Mouse (Mus musculus) Patski (cell line): ENCODE results near the gene Fgfr2. TPM values are rescaled to one million over a fixed set of nuclear protein-coding genes. Genes with fewer than 3 reads are reported as not detected.

Source experiments
- ATAC-seq: fragments of 100-300 bp; one replicate; pipeline ENCODE4 v1.8.0; 2021
- CTCF ChIA-PET: fragments of 350-600 bp; sonication (Branson Sonifier 250); formaldehyde crosslinking; loops from one replicate; lab custom pipeline; 2022; ENCODE audit warnings: inconsistent platforms; lab: Charles Lee
- POLR2A ChIA-PET: fragments of 350-600 bp; sonication (Branson Sonifier 250); formaldehyde crosslinking; loops from one replicate; lab custom pipeline; 2022; ENCODE audit warnings: antibody characterized with exemption, inconsistent platforms; lab: Charles Lee
- DNase-seq: peaks from one replicate; pipeline ENCODE4 v3.0.0-alpha.2; 2011; ENCODE audit warnings: low read depth, low spot score
- H3K27me3 ChIP-seq: fragments of 371-371 bp; one replicate; pipeline ENCODE4 v1.5.1; 2021
- CTCF ChIP-seq: fragments of 100-300 bp; IDR thresholded peaks from one replicate; pipeline ENCODE4 v1.5.1; 2021
- in situ Hi-C: fragments of 300-500 bp; cut with MboI; formaldehyde crosslinking; loops from 3 replicates; pipeline ENCODE4 v1.11.1; 2018; ENCODE audit warnings: low pct_unique_long_range_greater_than_20kb, mixed read lengths
- polyA plus RNA-seq: library from polyadenylated mRNA; unstranded; gene quantifications from one replicate; pipeline ENCODE4 v1.2.3, GENCODE M21; 2021

The Fgfr2 gene
- polyA plus RNA-seq, 1 experiment from 2014 or later: 48.8 TPM

DNA sequence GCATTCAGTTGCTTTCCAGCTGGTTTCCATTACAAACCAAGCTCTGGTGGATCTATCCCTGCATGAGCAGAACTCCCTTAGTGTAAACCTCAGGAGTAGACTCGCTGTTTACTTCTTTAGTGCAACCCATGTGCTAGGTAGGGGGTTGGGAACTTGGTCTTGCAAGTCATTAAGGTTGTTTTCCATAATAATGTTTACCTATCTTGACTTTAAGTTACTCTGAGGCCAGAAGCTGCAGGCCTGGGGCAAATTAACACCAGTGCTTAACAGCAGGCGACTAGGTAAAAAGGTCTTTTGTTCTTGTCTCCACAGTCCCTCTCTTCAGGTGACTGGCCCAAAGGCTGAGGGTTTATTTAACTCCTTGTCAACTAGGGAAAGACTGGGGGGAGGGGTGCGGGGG lies 1108.0 kb downstream of the Fgfr2 start:
- in situ Hi-C loops: no loop called here
- no peaks in the 10 kb centered on the region for H3K27me3 ChIP-seq
- TF ChIP-seq CTCF: no peak
- ChIA-PET POLR2A (no interaction called here), CTCF (no interaction called here)
- ATAC-seq: no peak
- DNase-seq: no peak

DNA sequence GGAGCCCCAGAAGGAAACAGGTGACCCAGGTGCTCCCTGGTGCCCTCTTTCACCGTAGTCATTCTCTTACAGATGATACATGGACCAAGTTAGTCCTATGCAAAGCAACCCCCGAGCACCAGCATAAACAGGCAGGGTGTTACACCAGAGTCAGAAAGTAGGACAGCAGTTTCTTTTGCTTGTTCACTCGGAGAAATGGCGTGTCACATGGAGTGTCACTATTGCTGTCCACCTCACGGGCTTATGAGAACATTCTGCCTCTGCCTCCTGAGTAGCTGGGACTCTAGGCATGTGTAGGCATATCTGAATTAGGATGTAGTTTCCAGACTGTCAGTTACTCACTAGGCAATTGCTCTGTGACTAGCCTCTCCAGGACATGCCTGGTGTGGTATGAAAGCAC lies 1109.2 kb downstream of the Fgfr2 start:
- ChIA-PET POLR2A (no interaction called here), CTCF (interaction anchor here (1.4 kb wide), 1 partner anchor 11 kb away, joined by 3 read pairs; no protein-coding TSS in a partner anchor)
- in situ Hi-C loops: no loop called here
- ATAC-seq (no peak), DNase-seq (no peak)
- no peak for TF ChIP-seq CTCF
- H3K27me3 ChIP-seq: no peaks in the 10 kb centered on the region

DNA sequence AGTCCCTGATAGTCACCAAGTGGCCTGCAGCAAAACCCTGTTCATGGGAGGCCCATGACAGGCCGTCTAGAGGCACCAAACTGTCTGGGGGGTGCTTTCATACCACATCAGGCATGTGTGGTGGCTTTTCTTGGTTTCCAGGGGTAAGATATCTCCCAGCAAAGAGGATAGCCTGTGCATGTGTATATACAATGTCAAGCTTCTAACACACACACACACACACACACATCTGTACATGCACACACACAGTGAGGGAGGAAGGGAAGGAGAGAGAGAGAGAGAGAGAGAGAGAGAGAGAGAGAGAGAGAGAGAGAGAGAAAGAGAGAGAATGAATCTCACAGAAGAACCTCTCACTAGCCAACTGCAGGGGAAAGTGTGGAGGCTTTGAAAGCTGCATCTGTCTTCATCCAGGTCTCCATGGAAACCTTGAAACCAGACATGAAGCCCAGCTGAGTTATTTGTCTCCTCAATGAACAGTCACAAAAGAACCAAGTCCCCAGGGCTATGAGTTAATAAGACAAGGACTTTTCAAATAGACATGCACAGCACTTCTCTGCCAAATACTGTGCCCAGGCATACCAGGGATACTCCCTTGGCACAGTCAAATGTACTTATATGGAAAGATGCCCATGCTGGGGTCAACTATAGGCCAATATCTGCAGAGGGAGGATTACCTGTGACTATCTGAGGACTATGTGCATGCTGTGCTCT lies 1110.0 kb downstream of the Fgfr2 start:
- POLR2A ChIA-PET: no interaction called here
- H3K27me3 ChIP-seq: no peaks in the 10 kb centered on the region
- no peak for TF ChIP-seq CTCF
- DNase-seq (no peak), ATAC-seq (no peak)
- in situ Hi-C loops: no loop called here
- CTCF ChIA-PET: interaction anchor here (1.4 kb wide), 1 partner anchor 10 kb away, joined by 3 read pairs; no protein-coding TSS in a partner anchor

DNA sequence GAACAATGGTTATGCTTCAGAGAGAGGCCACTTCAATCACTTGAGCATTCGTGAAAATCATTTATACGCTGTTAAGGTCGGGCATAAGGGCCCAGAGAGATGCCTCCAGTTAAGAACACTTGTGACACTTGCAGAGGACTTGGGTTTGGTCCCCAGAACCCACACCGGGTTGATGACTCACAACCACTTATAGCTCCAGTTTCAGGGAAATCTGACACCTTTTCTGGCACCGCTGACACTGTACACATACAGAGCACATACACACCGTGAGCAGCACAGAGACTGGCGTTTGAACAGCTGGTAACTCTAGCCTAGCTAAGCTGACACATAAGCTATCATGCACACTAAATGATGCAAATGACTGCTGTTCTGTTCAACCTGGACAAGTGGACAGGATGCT lies 1114.1 kb downstream of the Fgfr2 start:
- no peaks in the 10 kb centered on the region for H3K27me3 ChIP-seq
- in situ Hi-C loops: no loop called here
- no peak for DNase-seq
- ChIA-PET POLR2A (no interaction called here), CTCF (no interaction called here)
- no peak for ATAC-seq
- no peak for TF ChIP-seq CTCF

DNA sequence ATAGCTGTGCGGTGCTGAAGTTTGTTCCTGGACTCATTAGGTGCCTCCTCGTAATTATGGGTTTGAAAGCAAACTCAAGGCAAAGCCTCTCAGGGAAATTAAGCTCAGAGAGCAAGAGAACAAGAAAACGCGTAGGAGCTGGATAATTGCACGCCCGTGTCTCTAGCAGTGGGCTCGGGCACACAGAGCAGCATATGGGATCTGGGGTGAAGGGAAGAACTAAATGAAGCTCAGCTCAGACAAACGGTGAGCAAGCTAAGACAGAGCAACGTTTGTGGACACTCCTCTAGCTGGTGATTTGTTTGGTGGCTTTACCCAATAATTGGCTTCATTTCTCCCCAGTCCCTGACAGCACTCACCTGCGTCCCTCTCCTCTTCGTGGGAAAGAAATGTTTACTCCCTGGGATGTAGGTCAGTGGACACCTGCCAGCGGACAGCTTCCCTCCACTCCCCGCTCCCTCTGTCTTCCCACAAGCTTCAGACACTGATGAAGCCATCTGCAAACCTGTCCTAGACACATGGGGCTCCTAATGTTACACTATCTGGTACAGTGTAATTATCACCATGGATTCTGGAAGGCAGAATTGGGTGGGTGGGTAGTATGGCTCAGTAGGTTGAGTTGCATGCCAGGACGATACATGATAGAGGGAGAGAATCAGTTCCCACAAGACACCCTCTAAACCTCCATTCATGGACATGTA lies 1117.0 kb downstream of the Fgfr2 start:
- ATAC-seq: no peak
- CTCF ChIA-PET: no interaction called here
- TF ChIP-seq CTCF: no peak
- POLR2A ChIA-PET: no interaction called here
- in situ Hi-C loops: no loop called here
- no peaks in the 10 kb centered on the region for H3K27me3 ChIP-seq
- DNase-seq: no peak

GRCm38 (mm10) chr7:131992873-131993272 lies 1130.3 kb downstream of the Fgfr2 start:
- ATAC-seq (no peak), DNase-seq (no peak)
- H3K27me3 ChIP-seq: no peaks in the 10 kb centered on the region
- ChIA-PET POLR2A (no interaction called here), CTCF (no interaction called here)
- in situ Hi-C loops: no loop called here
- TF ChIP-seq CTCF: no peak

- CTCF ChIA-PET: no interaction called here
- POLR2A ChIA-PET: no interaction called here
- no peaks in the 10 kb centered on the region for H3K27me3 ChIP-seq
- no peak for ATAC-seq
- in situ Hi-C loops: no loop called here
- TF ChIP-seq CTCF: no peak
- no peak for DNase-seq
Observed at GRCm38 (mm10) chr7:131992226-131992625, 1130.9 kb downstream of the Fgfr2 start.

GRCm38 (mm10) chr7:131989056-131989455 lies 1134.1 kb downstream of the Fgfr2 start:
- CTCF ChIA-PET: no interaction called here
- POLR2A ChIA-PET: no interaction called here
- in situ Hi-C loops: no loop called here
- DNase-seq (no peak), ATAC-seq (no peak)
- no peaks in the 10 kb centered on the region for H3K27me3 ChIP-seq
- TF ChIP-seq CTCF: no peak

DNA sequence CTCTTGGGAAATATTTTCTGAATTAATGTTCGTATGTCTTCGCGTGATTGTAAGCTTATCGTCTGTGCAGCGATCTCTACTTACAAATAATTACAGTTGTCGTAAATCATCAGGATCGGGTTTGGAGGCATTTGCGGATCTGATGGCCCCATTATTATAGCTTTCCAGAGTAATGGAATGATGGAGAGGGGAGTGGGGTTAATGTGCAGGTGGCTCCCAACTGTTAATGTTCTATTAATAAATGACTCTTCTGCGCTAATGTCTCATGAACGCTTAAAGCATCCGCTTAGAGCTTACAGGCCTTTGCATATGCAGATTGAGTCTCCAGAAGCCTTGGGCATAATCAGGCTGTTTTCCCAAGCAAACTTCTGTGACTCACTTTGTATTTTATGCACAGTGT lies 1144.5 kb downstream of the Fgfr2 start:
- TF ChIP-seq CTCF: no peak
- no peak for DNase-seq
- CTCF ChIA-PET: no interaction called here
- ATAC-seq: no peak
- H3K27me3 ChIP-seq: no peaks in the 10 kb centered on the region
- in situ Hi-C loops: no loop called here
- POLR2A ChIA-PET: interaction anchor here (0.6 kb wide), 1 partner anchor 313 kb away, joined by 5 read pairs; no protein-coding TSS in a partner anchor

DNA sequence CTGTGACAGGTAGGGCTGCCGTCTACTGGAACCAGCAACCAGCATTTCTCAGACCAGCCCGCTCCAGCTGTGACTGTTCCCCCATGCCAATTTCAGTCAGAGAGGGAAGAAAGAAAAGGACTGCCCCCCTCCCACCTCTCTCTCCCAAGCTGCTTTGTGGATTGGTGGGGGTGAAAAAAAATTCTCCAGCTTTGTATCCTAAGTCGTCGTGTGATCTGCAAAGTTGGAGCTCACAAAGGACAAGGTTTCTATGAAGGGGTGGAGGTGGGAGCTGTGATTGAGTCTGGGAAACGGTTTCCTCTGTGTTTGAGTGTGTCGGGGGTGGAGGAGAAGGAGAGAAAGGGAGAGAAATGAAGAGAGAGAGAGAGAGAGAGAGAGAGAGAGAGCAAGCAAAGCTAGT lies 1147.3 kb downstream of the Fgfr2 start:
- POLR2A ChIA-PET: no interaction called here
- no peak for ATAC-seq
- DNase-seq: no peak
- peaks cover 1% of the 10 kb centered on the region for H3K27me3 ChIP-seq
- CTCF ChIA-PET: no interaction called here
- TF ChIP-seq CTCF: no peak
- in situ Hi-C loops: no loop called here

- ATAC-seq (no peak), DNase-seq (no peak)
- ChIA-PET CTCF (no interaction called here), POLR2A (no interaction called here)
- H3K27me3 ChIP-seq: peaks cover 34% of the 10 kb centered on the region
- in situ Hi-C loops: no loop called here
- TF ChIP-seq CTCF: no peak
Observed at GRCm38 (mm10) chr7:131970255-131970654, 1152.9 kb downstream of the Fgfr2 start.
